24 mouse cellular contexts compared by ENCODE assay signal in genomic region chr10:73931185-73931584, GRCm38 (mm10).
DNase-seq lines count a peak whose midpoint lies in the region; ATAC-seq and TF ChIP-seq lines count a peak whose summit lies in the region.
"Had no signal": no experiment of that assay in that cellular context is flagged by ENCODE, and none has a peak within 500 bp of the region (broad histone marks: within the 10 kb centered on the region; RNA-seq: fewer than 3 reads in every experiment).

No protein-coding gene starts in this region.

- H3K4me3 ChIP-seq in cerebellum, adult 2 months (replicated peaks; ENCODE audit: insufficient read depth, low read depth, low read length) = no peak overlapping the region
- H3K4me3 ChIP-seq in limb, embryonic 11.5 days (ENCODE audit: low read depth, low read length) = no peak overlapping the region
- H3K4me3 ChIP-seq in limb, embryonic 10.5 days = no peak overlapping the region
- H3K4me3 ChIP-seq in neural tube, embryonic 13.5 days = no peak overlapping the region
- H3K4me3 ChIP-seq: heart, adult 2 months; heart, embryonic 15.5 days; kidney, embryonic 15.5 days; liver, embryonic 15.5 days; lung, embryonic 15.5 days; midbrain, embryonic 15.5 days had no signal

- no peaks in the 10 kb centered on the region for H3K36me3 ChIP-seq in limb, embryonic 11.5 days (ENCODE audit: control insufficient read depth, insufficient read depth, low read length)
- H3K36me3 ChIP-seq in limb, embryonic 10.5 days = no peaks in the 10 kb centered on the region
- H3K36me3 ChIP-seq in neural tube, embryonic 13.5 days = no peaks in the 10 kb centered on the region
- H3K36me3 ChIP-seq: heart, embryonic 15.5 days; kidney, embryonic 15.5 days; liver, embryonic 15.5 days; lung, embryonic 15.5 days; midbrain, embryonic 15.5 days had no signal

- H3K9me3 ChIP-seq in limb, embryonic 11.5 days (ENCODE audit: control insufficient read depth, low read length) = no peaks in the 10 kb centered on the region
- no peaks in the 10 kb centered on the region for H3K9me3 ChIP-seq in limb, embryonic 10.5 days (replicated peaks)
- no peaks in the 10 kb centered on the region for H3K9me3 ChIP-seq in neural tube, embryonic 13.5 days
- H3K9me3 ChIP-seq: heart, embryonic 15.5 days; kidney, embryonic 15.5 days; liver, embryonic 15.5 days; lung, embryonic 15.5 days; midbrain, embryonic 15.5 days had no signal

- ATAC-seq in limb, embryonic 11.5 days (ENCODE audit: insufficient number of reproducible peaks, low FRiP score, low TSS enrichment, low read depth) = 0 out of 2 replicates have a peak, but pooled peaks have one; percentile 13
- peak; percentile 47; the same call in 1 of the 2 replicates for ATAC-seq in neural tube, embryonic 13.5 days (ENCODE audit: low read depth)
- ATAC-seq: activated CD4-positive, CD25-positive, alpha-beta regulatory T cell, adult 4 months; midbrain, embryonic 15.5 days had no signal

- no peak overlapping the region for H3K9ac ChIP-seq in limb, embryonic 11.5 days (ENCODE audit: low read length)
- no peak overlapping the region for H3K9ac ChIP-seq in neural tube, embryonic 13.5 days
- H3K9ac ChIP-seq: heart, embryonic 15.5 days; kidney, embryonic 15.5 days; liver, embryonic 15.5 days; lung, embryonic 15.5 days; midbrain, embryonic 15.5 days had no signal

- no peak overlapping the region for H3K4me2 ChIP-seq in limb, embryonic 11.5 days (ENCODE audit: low read depth, severe bottlenecking)
- H3K4me2 ChIP-seq in neural tube, embryonic 13.5 days = no peak overlapping the region
- H3K4me2 ChIP-seq: heart, embryonic 15.5 days; kidney, embryonic 15.5 days; liver, embryonic 15.5 days; lung, embryonic 15.5 days; midbrain, embryonic 15.5 days had no signal

- H3K4me1 ChIP-seq in cerebellum, adult 2 months (ENCODE audit: control insufficient read depth, insufficient read depth, low read length) = no peaks in the 10 kb centered on the region
- H3K4me1 ChIP-seq in limb, embryonic 11.5 days (ENCODE audit: control insufficient read depth, insufficient read depth, low read length) = no peaks in the 10 kb centered on the region
- H3K4me1 ChIP-seq in limb, embryonic 10.5 days = no peaks in the 10 kb centered on the region
- H3K4me1 ChIP-seq in neural tube, embryonic 13.5 days (replicated peaks) = no peaks in the 10 kb centered on the region
- H3K4me1 ChIP-seq: heart, embryonic 15.5 days; kidney, embryonic 15.5 days; liver, embryonic 15.5 days; lung, embryonic 15.5 days; midbrain, embryonic 15.5 days had no signal

- no peaks in the 10 kb centered on the region for H3K27me3 ChIP-seq in cerebellum, adult 2 months (ENCODE audit: control insufficient read depth, insufficient read depth, low read length)
- H3K27me3 ChIP-seq in limb, embryonic 11.5 days (ENCODE audit: control insufficient read depth, insufficient read depth, low read length) = no peaks in the 10 kb centered on the region
- no peaks in the 10 kb centered on the region for H3K27me3 ChIP-seq in limb, embryonic 10.5 days (ENCODE audit: low read depth, poor library complexity, severe bottlenecking)
- no peaks in the 10 kb centered on the region for H3K27me3 ChIP-seq in neural tube, embryonic 13.5 days
- H3K27me3 ChIP-seq: heart, embryonic 15.5 days; kidney, embryonic 15.5 days; liver, embryonic 15.5 days; lung, embryonic 15.5 days; midbrain, embryonic 15.5 days had no signal

- DNase-seq in cerebellum, postnatal 10 days = peak; percentile 9 to 18
- no peak for DNase-seq in cerebellum, adult 2 months
- DNase-seq in heart, adult 11 months = peak; percentile 80
- no peak for DNase-seq in heart, adult 18-20 months
- DNase-seq in limb, embryonic 11.5 days (ENCODE audit: low spot score) = no peak
- DNase-seq in limb, embryonic 10.5 days (ENCODE audit: low spot score) = no peak
- no peak for DNase-seq in neural tube, embryonic 10.5 days (ENCODE audit: extremely low spot score, low spot score)
- DNase-seq: adrenal gland, adult 8-10 months; cerebellum, adult 11-12 months; embryo, embryonic 11 days; gastrocnemius, postnatal 14 days; heart, adult 2 months; kidney, adult 11 months; kidney, postnatal 4 days; liver; lung, postnatal 36 days; thymus, postnatal 14 days had no signal

- no peak overlapping the region for H3K27ac ChIP-seq in cerebellum, adult 2 months (ENCODE audit: insufficient read depth, low read length)
- no peak overlapping the region for H3K27ac ChIP-seq in limb, embryonic 11.5 days (replicated peaks; ENCODE audit: low read depth, low read length)
- no peak overlapping the region for H3K27ac ChIP-seq in limb, embryonic 10.5 days
- no peak overlapping the region for H3K27ac ChIP-seq in neural tube, embryonic 13.5 days (replicated peaks)
- H3K27ac ChIP-seq: heart, adult 2 months; heart, embryonic 15.5 days; kidney, embryonic 15.5 days; liver, embryonic 15.5 days; lung, embryonic 15.5 days; midbrain, embryonic 15.5 days had no signal

- no peak for TF ChIP-seq POLR2A in cerebellum, adult 2 months (IDR thresholded peaks at IDR 0.05; ENCODE audit: borderline replicate concordance, insufficient read depth, low read length)

- TF ChIP-seq CTCF in cerebellum, adult 2 months (IDR thresholded peaks at IDR 0.05; ENCODE audit: borderline replicate concordance, insufficient read depth, low read depth, low read length) = no peak

Comparison
In these comparisons a context has a peak if more than half of its experiments do, and no peak if none do; other contexts are left out.
1. DNase-seq: peak in cerebellum, postnatal 10 days (2 of 2) and heart, adult 11 months (single experiment); none in cerebellum, adult 2 months (0 of 2), heart, adult 18-20 months (0 of 2), limb, embryonic 11.5 days (single experiment), limb, embryonic 10.5 days (single experiment) and neural tube, embryonic 10.5 days (single experiment).